Mouse (Mus musculus): ENCODE results near the gene Suv39h1. TPM values are rescaled to one million over a fixed set of nuclear protein-coding genes. Genes with fewer than 3 reads are reported as not detected.
"Not testable (repeated sequence)": the region's sequence is repeated elsewhere in the genome, so short reads cannot be mapped to it uniquely, and the experiment has no call there.

The Suv39h1 gene
- polyA plus RNA-seq, 1 experiment from 2014 or later = 40.2 TPM

GRCm38 (mm10) chrX:8024795-8025194 lies 49.8 kb downstream of the Suv39h1 start:
- H3K4me3 ChIP-seq (replicated peaks) = no peak overlapping the region
- 64% methylated on average over 2 of the region's 2 CpGs for WGBS (ENCODE audit: insufficient replicate concordance)
- H3K27me3 ChIP-seq = no peaks in the 10 kb centered on the region
- H3K9ac ChIP-seq = no peak overlapping the region
- no peaks in the 10 kb centered on the region for H3K9me3 ChIP-seq (replicated peaks)
- ATAC-seq (ENCODE audit: low read depth) (no peak), DNase-seq (no peak)
- no peaks in the 10 kb centered on the region for H3K4me1 ChIP-seq (replicated peaks)
- H3K4me2 ChIP-seq = no peak overlapping the region
- no peaks in the 10 kb centered on the region for H3K36me3 ChIP-seq
- no peak overlapping the region for H3K27ac ChIP-seq

DNA sequence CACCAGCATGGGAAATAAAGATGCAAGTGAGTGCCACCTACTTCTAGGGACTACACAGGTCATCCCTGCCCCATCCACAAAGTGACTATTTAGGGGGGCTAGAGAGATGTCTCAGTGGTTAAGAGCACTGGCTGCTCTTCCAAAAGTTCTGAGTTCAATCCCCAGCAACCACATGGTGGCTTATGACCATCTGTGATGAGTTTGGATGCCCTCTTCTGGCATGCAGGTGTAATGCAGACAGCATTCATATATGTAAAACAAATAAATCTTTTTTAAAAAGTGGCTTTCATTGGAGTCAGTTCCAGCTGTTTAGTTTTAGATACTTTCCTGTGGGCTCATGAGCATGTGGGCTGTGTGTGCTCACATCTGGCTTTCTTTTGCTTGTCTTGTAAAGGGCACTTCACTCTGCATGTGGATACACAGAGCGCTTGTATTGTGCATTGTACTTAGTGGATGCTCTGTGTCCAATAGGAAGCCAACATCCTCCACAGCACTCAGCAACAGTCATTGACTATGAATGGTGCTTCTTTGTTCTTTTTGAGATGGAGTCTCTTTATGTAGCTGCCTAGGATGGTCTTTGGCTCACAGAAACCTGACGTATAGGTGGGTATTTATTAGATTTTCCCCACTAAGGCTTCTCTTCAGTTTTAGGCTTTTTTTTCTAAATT lies 54.3 kb downstream of the Suv39h1 start:
- Histone ChIP-seq H3K9me3 (replicated peaks) (no peaks in the 10 kb centered on the region), H3K27me3 (no peaks in the 10 kb centered on the region), H3K27ac (no peak overlapping the region), H3K36me3 (no peaks in the 10 kb centered on the region), H3K4me1 (replicated peaks) (no peaks in the 10 kb centered on the region), H3K4me2 (no peak overlapping the region), H3K4me3 (replicated peaks) (no peak overlapping the region), H3K9ac (no peak overlapping the region)
- 78% methylated on average over 2 of the region's 2 CpGs for WGBS (ENCODE audit: insufficient replicate concordance)
- DNase-seq (no peak), ATAC-seq (ENCODE audit: low read depth) (no peak)

DNA sequence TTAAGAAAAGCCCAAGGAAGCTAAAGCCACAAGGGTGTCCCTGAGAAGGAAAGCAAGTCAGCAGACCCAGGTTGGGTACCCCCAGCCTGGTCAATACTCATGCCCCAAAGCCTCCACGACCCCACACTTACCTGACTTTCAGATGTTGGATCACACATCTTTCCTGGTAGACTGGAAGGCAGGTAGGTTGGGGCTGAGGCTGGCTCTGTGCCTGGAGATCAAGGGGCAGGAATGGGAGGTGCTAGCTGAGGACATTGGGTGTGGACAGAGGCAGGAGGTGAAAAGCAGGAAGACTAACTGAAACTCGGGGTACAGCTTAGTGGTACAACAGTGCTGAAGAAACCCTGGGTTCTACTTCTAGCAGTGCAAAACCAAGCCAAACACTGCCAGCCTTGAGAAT lies 56.3 kb downstream of the Suv39h1 start, which contains the start of gene Glod5:
Glod5 (minus strand) TSS at position 207 of the 400 bp plus-strand sequence.
- Histone ChIP-seq H3K27me3 (no peaks in the 10 kb centered on the region), H3K9ac (no peak within 1 kb of the TSS), H3K9me3 (replicated peaks) (no peaks in the 10 kb centered on the region), H3K27ac (no peak within 1 kb of the TSS), H3K36me3 (no peaks in the 10 kb centered on the region), H3K4me2 (no peak within 1 kb of the TSS), H3K4me1 (replicated peaks) (no peaks in the 10 kb centered on the region), H3K4me3 (replicated peaks) (no peak within 1 kb of the TSS)
- ATAC-seq (ENCODE audit: low read depth) = no peak
- DNase-seq = no peak
- 49% methylated on average over 2 of the region's 2 CpGs for WGBS (ENCODE audit: insufficient replicate concordance)

- H3K4me2 ChIP-seq = no peak overlapping the region
- H3K4me1 ChIP-seq (replicated peaks) = no peaks in the 10 kb centered on the region
- no peaks in the 10 kb centered on the region for H3K27me3 ChIP-seq
- 6% methylated on average over 5 of the region's 5 CpGs for WGBS (ENCODE audit: insufficient replicate concordance)
- DNase-seq (no peak), ATAC-seq (ENCODE audit: low read depth) (no peak)
- no peaks in the 10 kb centered on the region for H3K36me3 ChIP-seq
- no peak overlapping the region for H3K27ac ChIP-seq
- H3K9me3 ChIP-seq (replicated peaks) = no peaks in the 10 kb centered on the region
- no peak overlapping the region for H3K9ac ChIP-seq
- no peak overlapping the region for H3K4me3 ChIP-seq (replicated peaks)
Observed at GRCm38 (mm10) chrX:8017142-8017541, 57.4 kb downstream of the Suv39h1 start.

GRCm38 (mm10) chrX:8015675-8016074 lies 58.9 kb downstream of the Suv39h1 start:
- 0 out of 2 replicates have a peak, but pooled peaks have one; percentile 45 for ATAC-seq (ENCODE audit: low read depth)
- not testable (repeated sequence) for H3K27ac ChIP-seq; H3K9me3 ChIP-seq (replicated peaks); H3K4me3 ChIP-seq (replicated peaks); H3K36me3 ChIP-seq; H3K27me3 ChIP-seq; H3K9ac ChIP-seq; H3K4me1 ChIP-seq (replicated peaks); H3K4me2 ChIP-seq; DNase-seq
- WGBS (ENCODE audit: insufficient replicate concordance) = 23% methylated on average over 7 of the region's 7 CpGs

GRCm38 (mm10) chrX:8013569-8014314 lies 60.8 kb downstream of the Suv39h1 start:
- no peaks in the 10 kb centered on the region for H3K36me3 ChIP-seq
- no peaks in the 10 kb centered on the region for H3K9me3 ChIP-seq (replicated peaks)
- no peak overlapping the region for H3K4me2 ChIP-seq
- peaks cover 6% of the 10 kb centered on the region; the same call in 1 of the 2 replicates for H3K4me1 ChIP-seq (replicated peaks)
- 61% methylated on average over 7 of the region's 8 CpGs for WGBS (ENCODE audit: insufficient replicate concordance)
- ATAC-seq (ENCODE audit: low read depth) (no peak), DNase-seq (no peak)
- H3K27me3 ChIP-seq = no peaks in the 10 kb centered on the region
- no peak overlapping the region for H3K9ac ChIP-seq
- no peak overlapping the region for H3K27ac ChIP-seq
- H3K4me3 ChIP-seq (replicated peaks) = no peak overlapping the region

DNA sequence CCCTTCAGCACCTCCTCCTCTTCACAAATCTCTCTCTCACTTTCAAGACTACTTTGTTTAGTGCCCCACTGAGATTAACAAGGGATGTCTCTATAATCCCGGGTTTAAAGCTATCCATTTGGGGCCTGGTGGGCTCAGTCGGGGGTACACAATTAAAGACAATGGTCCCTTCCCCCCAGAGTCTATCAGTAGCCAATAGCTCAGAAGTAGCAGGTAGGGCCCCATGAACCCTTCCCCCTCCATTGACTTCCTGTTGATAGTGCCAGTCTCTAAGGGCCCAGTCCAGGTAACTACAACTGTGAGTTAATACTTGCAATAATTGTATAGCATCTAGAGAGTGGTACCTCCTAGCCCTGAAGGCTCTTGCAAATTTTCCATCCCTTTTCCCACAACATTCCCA lies 61.4 kb downstream of the Suv39h1 start:
- no peak overlapping the region for H3K4me3 ChIP-seq (replicated peaks)
- no peak for ATAC-seq (ENCODE audit: low read depth)

More for the DNA sequence above, 61.4 kb downstream of the Suv39h1 start:
- WGBS (ENCODE audit: insufficient replicate concordance) = 16% methylated on average over 2 of the region's 2 CpGs
- Histone ChIP-seq H3K9me3 (replicated peaks) (no peaks in the 10 kb centered on the region), H3K9ac (no peak overlapping the region), H3K27me3 (no peaks in the 10 kb centered on the region), H3K27ac (no peak overlapping the region), H3K4me1 (replicated peaks) (peaks cover 9% of the 10 kb centered on the region; the same call in 1 of the 2 replicates), H3K36me3 (no peaks in the 10 kb centered on the region), H3K4me2 (no peak overlapping the region)
- DNase-seq = no peak

Other genes with a start within 250 kb of the Suv39h1 start
- gene Otud5, start 233.4 kb downstream of the Suv39h1 start, polyA plus RNA-seq (2015; fragmentation: Nextera tagmentation; extraction: Ambion mirVana) = 33.8 and 35.7 TPM in 2 replicates
- 2.8 and 4.3 TPM in 2 replicates for gene Pim2, start 196.5 kb downstream of the Suv39h1 start, polyA plus RNA-seq (2015; fragmentation: Nextera tagmentation; extraction: Ambion mirVana)
- 17.1 and 17.8 TPM in 2 replicates for gene Slc35a2, start 190.7 kb downstream of the Suv39h1 start, polyA plus RNA-seq (2015; fragmentation: Nextera tagmentation; extraction: Ambion mirVana)
- 58.2 and 60.3 TPM in 2 replicates for gene Pqbp1, start 175.5 kb downstream of the Suv39h1 start, polyA plus RNA-seq (2015; fragmentation: Nextera tagmentation; extraction: Ambion mirVana)
- 96.5 and 97.0 TPM in 2 replicates for gene Timm17b, start 175.4 kb downstream of the Suv39h1 start, polyA plus RNA-seq (2015; fragmentation: Nextera tagmentation; extraction: Ambion mirVana)
- not detected in 2 replicates for gene Gm10491, start 166.9 kb downstream of the Suv39h1 start, polyA plus RNA-seq (2015; fragmentation: Nextera tagmentation; extraction: Ambion mirVana)
- gene Gm10490, start 165.2 kb downstream of the Suv39h1 start, polyA plus RNA-seq (2015; fragmentation: Nextera tagmentation; extraction: Ambion mirVana) = not detected in 2 replicates
- gene Pcsk1n, start 154.9 kb downstream of the Suv39h1 start, polyA plus RNA-seq (2015; fragmentation: Nextera tagmentation; extraction: Ambion mirVana) = 0.18 and 0.19 TPM in 2 replicates
- gene Eras, start 146.2 kb downstream of the Suv39h1 start, polyA plus RNA-seq (2015; fragmentation: Nextera tagmentation; extraction: Ambion mirVana) = not detected in 2 replicates
- 8.9 and 10.5 TPM in 2 replicates for gene Hdac6, start 126.9 kb downstream of the Suv39h1 start, polyA plus RNA-seq (2015; fragmentation: Nextera tagmentation; extraction: Ambion mirVana)
- gene Gata1, start 96.7 kb downstream of the Suv39h1 start, polyA plus RNA-seq (2015; fragmentation: Nextera tagmentation; extraction: Ambion mirVana) = 135 and 145 TPM in 2 replicates
- gene Glod5, start 56.3 kb downstream of the Suv39h1 start, polyA plus RNA-seq (2015; fragmentation: Nextera tagmentation; extraction: Ambion mirVana) = 0.29 and 0.36 TPM in 2 replicates
- 2.4 and 3.4 TPM in 2 replicates for gene Was, start 15.7 kb upstream of the Suv39h1 start, polyA plus RNA-seq (2015; fragmentation: Nextera tagmentation; extraction: Ambion mirVana)
- 6.8 and 7.1 TPM in 2 replicates for gene Wdr13, start 58.1 kb upstream of the Suv39h1 start, polyA plus RNA-seq (2015; fragmentation: Nextera tagmentation; extraction: Ambion mirVana)
- 328 and 361 TPM in 2 replicates for gene Rbm3, start 71.1 kb upstream of the Suv39h1 start, polyA plus RNA-seq (2015; fragmentation: Nextera tagmentation; extraction: Ambion mirVana)
- 4.9 and 5.0 TPM in 2 replicates for gene Tbc1d25, start 101.4 kb upstream of the Suv39h1 start, polyA plus RNA-seq (2015; fragmentation: Nextera tagmentation; extraction: Ambion mirVana)
- gene Ebp, start 118.8 kb upstream of the Suv39h1 start, polyA plus RNA-seq (2015; fragmentation: Nextera tagmentation; extraction: Ambion mirVana) = 61.8 and 64.4 TPM in 2 replicates
- 0.88 and 1.1 TPM in 2 replicates for gene Porcn, start 131.8 kb upstream of the Suv39h1 start, polyA plus RNA-seq (2015; fragmentation: Nextera tagmentation; extraction: Ambion mirVana)
- 40.1 and 41.9 TPM in 2 replicates for gene Ftsj1, start 177.6 kb upstream of the Suv39h1 start, polyA plus RNA-seq (2015; fragmentation: Nextera tagmentation; extraction: Ambion mirVana)
- 76.5 and 79.6 TPM in 2 replicates for gene Slc38a5, start 196.4 kb upstream of the Suv39h1 start, polyA plus RNA-seq (2015; fragmentation: Nextera tagmentation; extraction: Ambion mirVana)

Data from liver, embryonic 13.5 days (tissue).